Mouse (Mus musculus) spleen, adult 2 months (tissue): ENCODE measurements around the gene Hist1h2bf.

Experiments
- CTCF ChIP-seq: fragments of 200-500 bp; IDR thresholded peaks from 2 replicates; pipeline ENCODE4 v1.5.1; 2011; ENCODE audit warnings: mild to moderate bottlenecking, inconsistent platforms; ENCODE audit not compliant: insufficient read depth, insufficient read length, insufficient replicate concordance; ENCODE audit errors: extremely low read depth
- POLR2A ChIP-seq: fragments of 200-500 bp; IDR thresholded peaks from 2 replicates; pipeline ENCODE4 v1.6.1; 2011; ENCODE audit warnings: low read depth, low read length, inconsistent platforms

GRCm38 (mm10) chr13:23550761-23551145 lies 23.2 kb downstream of the Hist1h2bf start:
- no peak for TF ChIP-seq CTCF
- no peak for TF ChIP-seq POLR2A
